Mouse (Mus musculus) adrenal gland, adult 18-20 months (tissue): ENCODE results near the gene 4930579F01Rik. TPM values are rescaled to one million over a fixed set of nuclear protein-coding genes. Genes with fewer than 3 reads are reported as not detected.

Experiments used
- DNase-seq, 2 experiments: peaks; one replicate each; pipeline ENCODE4 v3.0.0; 2021 to 2022; ENCODE audit warnings: low spot score in 2 of 2
- total RNA-seq, 2 experiments: library from RNA; stranded (reverse); gene quantifications; 1 replicate in 1 of 2; 2 replicates in 1 of 2; pipeline ENCODE4 v1.2.3; 2021

4930579F01Rik gene
- total RNA-seq, 2 experiments from 2014 or later, result not detected

DNA sequence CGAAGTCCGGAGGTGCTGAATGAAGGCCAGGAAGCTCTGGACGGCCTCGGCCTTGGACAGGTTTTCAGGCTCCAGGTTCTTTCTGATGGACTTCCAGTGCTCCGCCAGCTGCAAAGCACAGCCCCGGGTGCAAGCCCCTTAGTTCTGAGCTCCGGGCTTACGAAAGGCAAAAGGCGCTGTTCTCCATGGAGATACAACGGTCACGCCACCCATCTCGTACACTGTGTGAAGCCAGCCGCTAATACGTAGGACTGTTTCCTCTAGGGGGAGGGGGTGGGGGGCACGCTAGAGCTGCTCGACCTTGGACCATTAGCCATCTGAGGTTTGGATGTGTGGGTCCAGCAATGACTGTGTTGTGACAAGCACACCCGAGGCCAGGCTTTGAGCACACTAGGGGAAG is 79.5 kb downstream of the 4930579F01Rik start:
- no peak for DNase-seq

Other genes starting within 250 kb of the 4930579F01Rik start
- gene Dapp1, start 212.3 kb downstream of the 4930579F01Rik start, total RNA-seq, result 1 to 10 TPM; 2.9 to 4.5 TPM
- gene 1110002E22Rik, start 128.8 kb downstream of the 4930579F01Rik start, total RNA-seq, result under 1 TPM; 0.07 to 0.10 TPM
- not detected for gene Gm5105, start 126.4 kb downstream of the 4930579F01Rik start, total RNA-seq
- gene Trmt10a, start 50.4 kb downstream of the 4930579F01Rik start, total RNA-seq, result 10 to 100 TPM in 1 of 2 experiments, 1 to 10 TPM in 1; 7.6 to 10.8 TPM
- gene Mttp, start 48.9 kb downstream of the 4930579F01Rik start, total RNA-seq, result 10 to 100 TPM in 1 of 2 experiments, 1 to 10 TPM in 1; 3.7 to 10.4 TPM
- gene Adh7, start 23.9 kb upstream of the 4930579F01Rik start, total RNA-seq, result 100 to 1,000 TPM in 1 of 2 experiments, 1 to 10 TPM in 1; 2.8 to 129 TPM
- 1,000 to 10,000 TPM in 1 of 2 experiments, 100 to 1,000 TPM in 1; 384 to 6,834 TPM for gene Adh1, start 67.2 kb upstream of the 4930579F01Rik start, total RNA-seq
- gene Adh6a, start 119.5 kb upstream of the 4930579F01Rik start, total RNA-seq, result not detected
- under 1 TPM in 1 of 2 experiments, not detected in 1; 0.58 TPM for gene Adh6b, start 147.9 kb upstream of the 4930579F01Rik start, total RNA-seq
- gene Adh4, start 221.6 kb upstream of the 4930579F01Rik start, total RNA-seq, result 1 to 10 TPM in 1 of 2 experiments, under 1 TPM in 1; 0.80 to 2.3 TPM
- 100 to 1,000 TPM; 139 to 209 TPM for gene Adh5, start 249.3 kb upstream of the 4930579F01Rik start, total RNA-seq